Mouse (Mus musculus): ENCODE data around the gene Cir1.

- no peak for TF ChIP-seq GABPA (IDR thresholded peaks at IDR 0.05; ENCODE audit: insufficient replicate concordance, low read depth, low read length)
- no peak for TF ChIP-seq POLR2A (IDR thresholded peaks at IDR 0.05; ENCODE audit: low read depth, low read length)
- TF ChIP-seq ZC3H11A (IDR thresholded peaks at IDR 0.05; ENCODE audit: low read depth, low read length) = no peak
- TF ChIP-seq CTCF (conservative IDR thresholded peaks at IDR 0.05 in 1 of 2, IDR thresholded peaks at IDR 0.05 in 1 of 2; ENCODE audit: low read depth in 2 of 2, low read length in 2 of 2) = no peak
- TF ChIP-seq IRF4 (IDR thresholded peaks at IDR 0.05; ENCODE audit: low read depth, low read length) = no peak
- no peak for TF ChIP-seq MYC (IDR thresholded peaks at IDR 0.05; ENCODE audit: low read depth, low read length)
- no peak for TF ChIP-seq SIN3A (IDR thresholded peaks at IDR 0.05; ENCODE audit: low read length)
- TF ChIP-seq MAFK (IDR thresholded peaks at IDR 0.05; ENCODE audit: insufficient replicate concordance, low read length) = no peak
- no peak for TF ChIP-seq UBTF (IDR thresholded peaks at IDR 0.05; ENCODE audit: low read depth, low read length)
- no peak for TF ChIP-seq MAX (IDR thresholded peaks at IDR 0.05; ENCODE audit: low read length)
- no peak for TF ChIP-seq ZMIZ1 (IDR thresholded peaks at IDR 0.05; ENCODE audit: low read depth, low read length)
Measured at GRCm38 (mm10) chr2:73347766-73348165, 35.3 kb upstream of the Cir1 start.

Data from CH12.LX (cell line).